Mouse (Mus musculus) bone marrow, adult 2 months (tissue): ENCODE measurements around the gene Ermard. TPM values are rescaled to one million over a fixed set of nuclear protein-coding genes. Genes with fewer than 3 reads are reported as not detected.

ENCODE experiments used
- H3K27ac ChIP-seq: fragments of 200-500 bp; 2 replicates; pipeline ENCODE4 v1.5.1; 2012; ENCODE audit warnings: low read depth, mild to moderate bottlenecking, control low read depth, inconsistent platforms, low read length; ENCODE audit not compliant: control insufficient read depth, poor library complexity, insufficient read depth
- H3K4me1 ChIP-seq: fragments of 200-500 bp; 2 replicates; pipeline ENCODE4 v1.6.1; 2011; ENCODE audit warnings: low read length; ENCODE audit not compliant: control insufficient read depth, insufficient read depth
- H3K4me3 ChIP-seq: fragments of 200-500 bp; replicated peaks from 2 replicates; pipeline ENCODE3; 2011; ENCODE audit warnings: mild to moderate bottlenecking, low read depth, low read length, control low read depth; ENCODE audit not compliant: control insufficient read depth
- CTCF ChIP-seq: fragments of 200-500 bp; IDR thresholded peaks from 2 replicates; pipeline ENCODE4 v1.5.1; 2011; ENCODE audit warnings: low read length, control low read depth; ENCODE audit not compliant: control insufficient read depth, insufficient read depth
- POLR2A ChIP-seq: fragments of 200-500 bp; IDR thresholded peaks from 2 replicates; pipeline ENCODE4 v1.6.1; 2011; ENCODE audit warnings: low read depth, mild to moderate bottlenecking, control low read depth, low read length, borderline replicate concordance; ENCODE audit not compliant: control insufficient read depth
- WGBS: fragments of 180-500 bp; shearing (Covaris S2); methylation state at CpG from one replicate; pipeline ENCODE4 v1.1.7; 2018; 5-methylcytosine and 5-hydroxymethylcytosine counted together
- polyA plus RNA-seq: library from polyadenylated mRNA; stranded (reverse); fragments of >200 nt; gene quantifications from 2 replicates; pipeline ENCODE4 v1.2.4, GENCODE M21; 2011; ENCODE audit warnings: low replicate concordance; ENCODE audit not compliant: missing spikeins, insufficient read depth, insufficient read length

Ermard gene
- polyA plus RNA-seq, 1 experiment, result 47.5 TPM

- H3K27ac ChIP-seq, result no peak overlapping the region
- peaks cover 3% of the 10 kb centered on the region; the same call in 1 of the 2 replicates for H3K4me1 ChIP-seq
- WGBS, result 3% methylated on average over 5 of the region's 5 CpGs
- H3K4me3 ChIP-seq, result no peak overlapping the region
- TF ChIP-seq CTCF (no peak), POLR2A (no peak)
These were observed 96.4 kb downstream of the Ermard start for GRCm38 (mm10) chr17:15137443-15137842.

Other genes with a start within 250 kb of the Ermard start
- gene Wdr27, start 98.0 kb upstream of the Ermard start, polyA plus RNA-seq, result 3.9 TPM in 1 of 2 replicates, not detected in the other
- gene 1600012H06Rik, start 98.0 kb upstream of the Ermard start, polyA plus RNA-seq, result 3.6 and 7.7 TPM in 2 replicates
- gene Phf10, start 79.9 kb upstream of the Ermard start, polyA plus RNA-seq, result 61.6 and 84.2 TPM in 2 replicates
- 10.2 and 16.6 TPM in 2 replicates for gene 9030025P20Rik, start 62.7 kb upstream of the Ermard start, polyA plus RNA-seq
- not detected in 2 replicates for gene Gm3417, start 62.4 kb upstream of the Ermard start, polyA plus RNA-seq
- gene Gm3435, start 31.0 kb upstream of the Ermard start, polyA plus RNA-seq, result 3.2 and 16.4 TPM in 2 replicates
- gene Tcte3, start 280 bp downstream of the Ermard start, polyA plus RNA-seq, result 8.4 TPM in 1 of 2 replicates, not detected in the other
- 0.45 and 6.4 TPM in 2 replicates for gene Gm3448, start 329 bp downstream of the Ermard start, polyA plus RNA-seq